Mouse (Mus musculus): ENCODE results near the gene Trim30a. TPM values are rescaled to one million over a fixed set of nuclear protein-coding genes. Genes with fewer than 3 reads are reported as not detected.
"Not testable (repeated sequence)": the region's sequence is repeated elsewhere in the genome, so short reads cannot be mapped to it uniquely, and the experiment has no call there.

Trim30a gene
- total RNA-seq (2022), result 1 to 10 TPM; 3.4 to 4.2 (median 3.5) TPM

- peak; percentile 59 for DNase-seq (ENCODE audit: low spot score)
These were observed at the start of gene Trim30a for GRCm38 (mm10) chr7:104465065-104465744. Trim30a (minus strand) TSS chr7:104465193.

GRCm38 (mm10) chr7:104507421-104508065, 42.5 kb upstream of the Trim30a start, which contains the start of gene Trim30d:
Trim30d (minus strand) TSS chr7:104507849.
- peak; percentile 11 for DNase-seq (ENCODE audit: low spot score)

GRCm38 (mm10) chr7:104501589-104502371, 36.8 kb upstream of the Trim30a start:
- no peak for DNase-seq (ENCODE audit: low spot score)

GRCm38 (mm10) chr7:104501186-104501585, 36.2 kb upstream of the Trim30a start:
- DNase-seq (ENCODE audit: low spot score), result not testable (repeated sequence)

GRCm38 (mm10) chr7:104499464-104499863, 34.5 kb upstream of the Trim30a start:
- not testable (repeated sequence) for DNase-seq (ENCODE audit: low spot score)

GRCm38 (mm10) chr7:104445961-104446645, 18.9 kb downstream of the Trim30a start:
- peak; percentile 64 for DNase-seq (ENCODE audit: low spot score)

- no peak for DNase-seq (ENCODE audit: low spot score)
These were observed 60.5 kb downstream of the Trim30a start for GRCm38 (mm10) chr7:104404460-104404950.

- DNase-seq (ENCODE audit: low spot score), result peak; percentile 1
These were observed 63.9 kb downstream of the Trim30a start for GRCm38 (mm10) chr7:104401140-104401539.

- peak; percentile 6 for DNase-seq (ENCODE audit: low spot score)
These were observed 64.3 kb downstream of the Trim30a start, which contains the start of gene Trim30c for GRCm38 (mm10) chr7:104400698-104401097. Trim30c (minus strand) TSS chr7:104400837.

GRCm38 (mm10) chr7:104398492-104398891, 66.5 kb downstream of the Trim30a start:
- DNase-seq (ENCODE audit: low spot score), result no peak

GRCm38 (mm10) chr7:104369736-104370414, 95.1 kb downstream of the Trim30a start, which contains the start of gene Trim30b:
Trim30b (minus strand) TSS chr7:104369884.
- DNase-seq (ENCODE audit: low spot score), result peak; percentile 45

- no peak for DNase-seq (ENCODE audit: low spot score)
These were observed 98.7 kb downstream of the Trim30a start for GRCm38 (mm10) chr7:104366339-104366738.

Other genes starting within 250 kb of the Trim30a start
- under 1 TPM; 0.14 to 0.34 (median 0.18) TPM for gene Trim6, start 246.4 kb downstream of the Trim30a start, total RNA-seq (2022)
- 1 to 10 TPM; 2.9 to 3.6 (median 3.4) TPM for gene Trim34a, start 220.7 kb downstream of the Trim30a start, total RNA-seq (2022)
- gene Trim5, start 177.1 kb downstream of the Trim30a start, total RNA-seq (2022), result 1 to 10 TPM; 1.3 to 2.8 (median 1.6) TPM
- 1 to 10 TPM; 4.7 to 9.6 (median 6.1) TPM for gene Trim12a, start 149.7 kb downstream of the Trim30a start, total RNA-seq (2022)
- gene Trim34b, start 135.7 kb downstream of the Trim30a start, total RNA-seq (2022), result under 1 TPM in 2 of 4 experiments, not detected in 2; 0.16 to 0.17 TPM
- gene Trim12c, start 111.8 kb downstream of the Trim30a start, total RNA-seq (2022), result 1 to 10 TPM; 3.6 to 5.8 (median 5.0) TPM
- under 1 TPM in 1 of 4 experiments, not detected in 3; 0.23 TPM for gene Trim30b, start 95.3 kb downstream of the Trim30a start, total RNA-seq (2022)
- gene Trim30c, start 64.4 kb downstream of the Trim30a start, total RNA-seq (2022), result under 1 TPM in 1 of 4 experiments, not detected in 3; 0.34 TPM
- 1 to 10 TPM in 1 of 4 experiments, under 1 TPM in 3; 0.65 to 1.1 (median 0.75) TPM for gene Trim30d, start 42.7 kb upstream of the Trim30a start, total RNA-seq (2022)
- not detected for gene Olfr651, start 84.9 kb upstream of the Trim30a start, total RNA-seq (2022)
- not detected for gene Olfr652, start 95.7 kb upstream of the Trim30a start, total RNA-seq (2022)
- gene Olfr653, start 112.1 kb upstream of the Trim30a start, total RNA-seq (2022), result not detected
- not detected for gene Olfr654, start 121.8 kb upstream of the Trim30a start, total RNA-seq (2022)
- gene Olfr655, start 136.6 kb upstream of the Trim30a start, total RNA-seq (2022), result not detected
- gene Olfr656, start 148.8 kb upstream of the Trim30a start, total RNA-seq (2022), result not detected
- gene Olfr657, start 159.6 kb upstream of the Trim30a start, total RNA-seq (2022), result not detected
- not detected for gene Olfr658, start 182.1 kb upstream of the Trim30a start, total RNA-seq (2022)
- gene Olfr659, start 201.6 kb upstream of the Trim30a start, total RNA-seq (2022), result not detected
- not detected for gene Olfr661, start 221.3 kb upstream of the Trim30a start, total RNA-seq (2022)